Mouse (Mus musculus) E14TG2a.4 (cell line): ENCODE measurements around the gene Tiam1.

Source experiments
- CTCF ChIP-seq: conservative IDR thresholded peaks from 2 replicates; pipeline ENCODE4 v1.5.1; 2014; ENCODE audit warnings: low read length
- NANOG ChIP-seq: IDR thresholded peaks from 2 replicates; pipeline ENCODE4 v1.6.1; 2014; ENCODE audit warnings: borderline replicate concordance, low read length, mixed read lengths

GRCm38 (mm10) chr16:89817301-89817700, 326.3 kb downstream of the Tiam1 start:
- TF ChIP-seq CTCF = no peak
- no peak for TF ChIP-seq NANOG
